Mouse (Mus musculus) heart, postnatal 0 days (tissue): ENCODE measurements around the gene Fam72a. TPM values are rescaled to one million over a fixed set of nuclear protein-coding genes. Genes with fewer than 3 reads are reported as not detected.

ENCODE experiments used
- ATAC-seq: fragments of 200-750 bp; cut with Nextera tagmentation; 2 replicates; pipeline ENCODE4 v1.8.0; 2017; ENCODE audit warnings: low read depth, moderate number of reproducible peaks, moderate library complexity; ENCODE audit not compliant: insufficient read depth
- DNase-seq: peaks from one replicate; pipeline ENCODE4 v3.0.0-alpha.2; 2016; ENCODE audit warnings: low spot score
- H3K27ac ChIP-seq: fragments of 300-500 bp; sonication (generic); 2 replicates; pipeline ENCODE4 v1.5.1; 2014; ENCODE audit warnings: low read depth, mild to moderate bottlenecking
- H3K27me3 ChIP-seq: fragments of 300-500 bp; sonication (generic); 2 replicates; pipeline ENCODE4 v1.6.1; 2014; ENCODE audit warnings: low read length, mixed read lengths; ENCODE audit not compliant: control insufficient read depth, insufficient read depth
- H3K36me3 ChIP-seq: fragments of 300-500 bp; sonication (generic); replicated peaks from 2 replicates; pipeline ENCODE4 v1.6.1; 2014; ENCODE audit warnings: low read length, mixed read lengths; ENCODE audit not compliant: control insufficient read depth, insufficient read depth
- H3K4me1 ChIP-seq: fragments of 300-500 bp; sonication (generic); 2 replicates; pipeline ENCODE4 v1.6.1; 2014; ENCODE audit warnings: antibody characterized with exemption; ENCODE audit not compliant: control insufficient read depth, insufficient read depth
- H3K4me2 ChIP-seq: fragments of 300-500 bp; sonication (generic); 2 replicates; pipeline ENCODE4 v1.6.1; 2014; ENCODE audit warnings: low read depth, mild to moderate bottlenecking, low read length, moderate library complexity
- H3K4me3 ChIP-seq: fragments of 300-500 bp; sonication (generic); 2 replicates; pipeline ENCODE4 v1.5.1; 2014; ENCODE audit warnings: low read depth, low read length
- H3K9ac ChIP-seq: fragments of 300-500 bp; sonication (generic); replicated peaks from 2 replicates; pipeline ENCODE4 v1.6.1; 2014; ENCODE audit warnings: low read depth, low read length, mixed read lengths
- H3K9me3 ChIP-seq: fragments of 300-500 bp; sonication (generic); replicated peaks from 2 replicates; pipeline ENCODE4 v1.6.1; 2016; ENCODE audit warnings: low read length; ENCODE audit not compliant: control insufficient read depth
- CTCF ChIP-seq: IDR thresholded peaks from 2 replicates; pipeline ENCODE4 v1.5.1; 2016; ENCODE audit warnings: antibody characterized with exemption, control low read depth, low read depth
- EP300 ChIP-seq: IDR thresholded peaks from 2 replicates; pipeline ENCODE4 v1.6.1; 2016; ENCODE audit warnings: antibody characterized with exemption, low read depth
- WGBS: fragments of 180-500 bp; shearing (Covaris S2); extraction: QIAGEN DNeasy Blood & Tissue Kit; methylation state at CpG from one replicate; pipeline ENCODE4 v1.1.7; 2014; 5-methylcytosine and 5-hydroxymethylcytosine counted together
- polyA plus RNA-seq: library from polyadenylated mRNA; unstranded; fragments of >200 nt; fragmentation: Nextera tagmentation; extraction: Ambion mirVana; gene quantifications from 2 replicates; pipeline ENCODE4 v1.2.1, GENCODE M21; 2015
- total RNA-seq: library from RNA; depleted of rRNA; stranded (reverse); fragments of >200 nt; gene quantifications from 2 replicates; pipeline ENCODE4 v1.2.3, GENCODE M21; 2014; ENCODE audit warnings: low replicate concordance

Gene Fam72a
- total and polyA plus RNA-seq, 2 experiments from 2014 or later = 1.1 TPM; not detected in 1

DNA sequence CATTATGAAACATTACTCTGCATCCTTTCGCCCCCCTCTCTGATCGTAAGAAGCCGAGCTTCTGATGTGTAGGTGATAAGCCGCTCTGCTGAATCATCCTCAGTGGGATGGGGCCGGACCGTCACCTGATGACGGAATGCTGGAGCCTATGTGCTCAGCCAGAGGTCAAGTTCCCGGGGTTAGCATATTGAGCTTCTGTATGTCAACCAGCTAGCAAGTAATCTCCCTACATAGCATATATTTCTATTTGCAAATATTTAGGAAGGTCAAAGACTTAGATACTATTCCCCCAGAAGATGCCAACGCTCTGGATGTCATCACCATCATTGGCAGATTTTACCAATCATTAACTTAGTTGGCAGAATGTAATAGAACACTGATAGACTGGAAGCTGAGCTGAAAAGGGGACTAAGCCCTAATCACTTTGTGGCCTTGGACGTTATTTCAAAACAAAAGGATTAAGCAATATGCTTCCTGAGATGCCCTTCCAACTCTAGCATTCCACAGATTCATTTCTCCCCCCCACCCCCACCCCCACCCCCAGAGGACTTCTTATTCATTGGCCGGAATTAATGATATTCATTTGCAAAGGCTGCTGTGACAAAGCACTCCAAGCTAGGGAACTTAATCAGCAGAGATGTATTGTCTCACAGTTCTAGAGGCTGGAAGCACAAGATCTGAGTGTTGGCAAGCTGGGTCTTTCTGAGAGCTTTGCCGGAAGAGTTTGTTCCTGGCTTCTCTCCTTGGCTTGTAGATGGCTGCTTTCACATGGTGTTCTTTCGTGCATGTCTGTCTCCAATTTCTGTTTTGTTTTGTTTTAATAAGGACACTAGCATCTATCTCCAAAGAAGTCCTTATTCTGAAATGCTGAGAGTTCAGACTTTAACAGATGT is 19.3 kb downstream of the Fam72a start:
- no peak for ATAC-seq
- DNase-seq = no peak
- no peak overlapping the region for H3K9ac ChIP-seq
- no peak overlapping the region for H3K27ac ChIP-seq
- H3K27me3 ChIP-seq = no peaks in the 10 kb centered on the region
- H3K36me3 ChIP-seq = no peaks in the 10 kb centered on the region
- no peak overlapping the region for H3K4me2 ChIP-seq
- no peak for TF ChIP-seq CTCF
- no peak overlapping the region for H3K4me3 ChIP-seq
- 67% methylated on average over 13 of the region's 13 CpGs for WGBS
- H3K4me1 ChIP-seq = 0 out of 2 replicates have a peak, but pooled peaks cover 5% of the 10 kb centered on the region
- H3K9me3 ChIP-seq = no peaks in the 10 kb centered on the region

DNA sequence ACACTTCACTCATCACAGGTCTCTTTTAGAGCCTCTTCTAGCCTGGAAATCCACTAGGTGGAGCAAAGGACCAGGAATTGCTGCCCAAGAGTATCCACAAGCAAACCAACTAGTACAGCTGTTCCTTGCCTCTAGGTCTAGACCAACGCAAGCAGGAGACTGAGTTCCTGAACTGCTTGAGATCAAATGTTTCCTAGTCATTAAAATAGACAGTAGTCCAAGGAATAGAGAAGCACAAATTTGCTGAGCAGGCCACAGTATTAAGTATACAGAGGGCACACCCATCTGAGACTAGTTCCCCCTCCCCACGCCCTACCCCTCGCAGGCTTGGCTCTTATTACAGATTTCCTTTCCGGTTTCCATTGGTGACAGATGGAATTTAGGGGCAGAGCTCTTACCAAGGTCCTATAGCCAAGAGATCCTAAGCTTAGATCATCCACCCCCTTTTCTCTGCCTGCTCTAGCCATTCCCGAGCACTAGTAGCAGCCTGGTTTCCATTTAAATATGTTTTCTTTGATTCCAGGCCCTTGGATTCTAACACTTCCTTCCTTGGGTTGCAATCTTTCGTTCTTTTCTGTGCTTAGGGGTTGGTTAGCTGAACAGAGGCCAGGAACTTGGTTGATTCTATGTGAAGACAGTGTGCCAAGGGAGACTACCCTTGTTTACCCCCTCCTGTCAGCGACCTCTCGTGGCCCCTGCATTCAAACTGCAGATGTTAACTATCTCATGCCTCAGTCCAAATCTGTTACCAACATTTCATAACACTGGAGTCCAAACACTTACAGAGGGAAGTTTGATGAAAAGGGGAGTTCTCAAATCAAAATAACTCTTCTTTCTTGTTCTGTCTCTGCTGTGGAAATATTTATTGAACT is 21.0 kb downstream of the Fam72a start:
- Histone ChIP-seq H3K27me3 (no peaks in the 10 kb centered on the region), H3K36me3 (no peaks in the 10 kb centered on the region), H3K9ac (0 out of 2 replicates have a peak overlapping the region, but pooled peaks have one; percentile 15), H3K4me2 (0 out of 2 replicates have a peak overlapping the region, but pooled peaks have one; percentile 15), H3K9me3 (no peaks in the 10 kb centered on the region), H3K4me3 (no peak overlapping the region), H3K4me1 (0 out of 2 replicates have a peak, but pooled peaks cover 5% of the 10 kb centered on the region), H3K27ac (no peak overlapping the region)
- ATAC-seq = peak; percentile 66
- DNase-seq = peak; percentile 51
- peak; percentile 64 for TF ChIP-seq CTCF
- no peak for TF ChIP-seq EP300
- 44% methylated on average over 8 of the region's 8 CpGs for WGBS

DNA sequence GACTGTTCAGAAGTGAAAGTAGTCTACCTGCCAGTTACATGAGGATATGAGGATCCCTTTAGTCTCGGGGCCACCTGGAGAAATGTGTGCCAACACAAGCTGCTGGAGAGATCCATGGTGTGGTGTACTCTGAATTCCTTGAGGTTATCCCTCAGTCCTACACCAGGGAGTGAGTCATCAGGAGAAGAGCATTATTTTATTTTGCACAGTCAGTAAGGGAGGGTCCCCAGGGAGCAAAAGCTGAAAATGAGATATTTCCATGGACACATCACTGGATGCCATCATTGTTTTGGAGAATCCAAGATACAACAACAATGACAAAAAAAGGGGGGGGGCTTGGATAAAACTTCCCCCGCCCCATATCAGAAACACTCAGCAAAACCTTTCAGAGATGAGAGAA is 24.3 kb downstream of the Fam72a start:
- Histone ChIP-seq H3K9ac (no peak overlapping the region), H3K27ac (no peak overlapping the region), H3K4me3 (no peak overlapping the region), H3K4me1 (peaks cover 9% of the 10 kb centered on the region; the same call in 1 of the 2 replicates), H3K36me3 (no peaks in the 10 kb centered on the region), H3K4me2 (no peak overlapping the region), H3K27me3 (no peaks in the 10 kb centered on the region), H3K9me3 (no peaks in the 10 kb centered on the region)
- 83% methylated on average over 2 of the region's 2 CpGs for WGBS
- ATAC-seq (no peak), DNase-seq (no peak)
- no peak for TF ChIP-seq CTCF
- no peak for TF ChIP-seq EP300

DNA sequence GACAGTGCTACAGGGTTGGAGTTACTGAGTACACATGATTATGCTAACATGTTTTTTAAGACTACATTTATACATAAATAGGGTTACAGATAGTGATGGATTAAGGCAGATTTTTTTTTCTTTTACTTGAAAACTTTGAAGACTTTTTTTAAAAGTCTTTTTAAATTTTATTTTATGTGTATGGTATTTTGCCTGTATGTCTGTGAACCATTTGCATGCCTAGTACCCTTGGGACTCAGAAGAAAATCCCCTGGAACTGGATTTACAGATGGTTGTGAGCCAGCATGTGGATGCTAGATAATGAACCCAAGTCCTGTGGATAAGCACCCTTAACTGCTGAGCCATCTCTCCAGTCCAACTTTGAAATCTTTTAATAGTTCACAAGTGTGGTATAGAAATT is 25.7 kb downstream of the Fam72a start:
- Histone ChIP-seq H3K27me3 (no peaks in the 10 kb centered on the region), H3K27ac (no peak overlapping the region), H3K4me3 (no peak overlapping the region), H3K4me1 (peaks cover 9% of the 10 kb centered on the region; the same call in 1 of the 2 replicates), H3K4me2 (no peak overlapping the region), H3K9me3 (no peaks in the 10 kb centered on the region), H3K36me3 (no peaks in the 10 kb centered on the region), H3K9ac (no peak overlapping the region)
- ATAC-seq (no peak), DNase-seq (no peak)
- TF ChIP-seq CTCF (no peak), EP300 (no peak)

DNA sequence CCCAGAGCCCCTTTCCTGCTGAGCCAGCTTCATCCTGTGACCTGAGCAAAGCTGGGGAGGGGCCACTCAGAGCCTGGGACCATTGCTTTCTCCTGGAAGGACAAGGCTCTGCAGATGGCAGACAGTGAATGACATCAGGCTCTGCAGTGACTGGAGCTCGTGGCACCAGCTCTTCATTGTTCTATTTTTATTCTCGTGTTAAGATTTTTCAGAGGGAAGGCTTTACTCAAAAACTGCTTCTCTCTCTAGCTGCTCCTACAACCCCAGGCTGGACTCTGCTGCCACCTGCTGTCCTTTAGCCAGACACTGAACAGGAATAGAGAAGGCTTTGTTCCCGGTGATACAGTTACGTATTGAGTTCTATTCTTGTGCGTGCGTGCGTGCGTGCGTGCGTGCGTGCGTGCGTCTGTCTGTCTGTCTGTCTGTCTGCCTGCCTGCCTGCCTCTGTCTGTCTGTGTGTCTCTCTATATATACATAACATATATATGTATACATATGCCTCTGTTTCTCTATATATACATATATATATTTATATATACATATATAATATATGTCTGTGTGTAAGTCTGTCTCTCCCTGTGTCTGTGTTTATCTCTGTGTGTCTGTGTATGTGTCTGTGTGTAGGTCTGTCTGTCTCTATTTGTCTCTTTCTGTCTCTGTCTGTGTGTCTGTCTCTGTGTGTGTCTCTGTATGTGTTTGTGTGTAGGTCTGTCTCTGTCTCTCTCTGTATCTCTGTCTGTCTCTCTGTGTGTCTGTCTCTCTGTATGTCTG is 27.5 kb downstream of the Fam72a start:
- H3K27me3 ChIP-seq = no peaks in the 10 kb centered on the region
- peaks cover 4% of the 10 kb centered on the region; the same call in 1 of the 2 replicates for H3K4me1 ChIP-seq
- WGBS = 6% methylated on average over 13 of the region's 13 CpGs
- H3K4me2 ChIP-seq = peak overlapping the region; percentile 21
- H3K36me3 ChIP-seq = no peaks in the 10 kb centered on the region
- 0 out of 2 replicates have a peak overlapping the region, but pooled peaks have one; percentile 31 for H3K9ac ChIP-seq
- DNase-seq (peak; percentile 93), ATAC-seq (peak; percentile 99)
- H3K27ac ChIP-seq = peak overlapping the region; percentile 71
- no peaks in the 10 kb centered on the region for H3K9me3 ChIP-seq
- H3K4me3 ChIP-seq = no peak overlapping the region
- TF ChIP-seq EP300 (no peak), CTCF (peak; percentile 98)
